Mouse (Mus musculus) cerebellum, adult 9-11 months (tissue): Measurements from ENCODE around the gene Klk7.

Source experiments
- DNase-seq: peaks from one replicate; pipeline ENCODE4 v3.0.0; 2022

The Klk7 gene

GRCm38 (mm10) chr7:43797844-43798462 lies 13.1 kb upstream of the Klk7 start:
- no peak for DNase-seq

GRCm38 (mm10) chr7:43799876-43800275 lies 11.2 kb upstream of the Klk7 start:
- no peak for DNase-seq

GRCm38 (mm10) chr7:43815211-43815610 lies 4.1 kb downstream of the Klk7 start:
- DNase-seq: no peak

- no peak for DNase-seq
These were observed 5.7 kb downstream of the Klk7 start for GRCm38 (mm10) chr7:43816746-43817145.

GRCm38 (mm10) chr7:43821581-43821980 lies 10.5 kb downstream of the Klk7 start:
- DNase-seq: no peak

- no peak for DNase-seq
These were observed 13.1 kb downstream of the Klk7 start, which contains the start of gene Klk6 for GRCm38 (mm10) chr7:43824199-43824598. Gene Klk6 (plus strand): TSS chr7:43824499.

- DNase-seq: no peak
These were observed 15.0 kb downstream of the Klk7 start for GRCm38 (mm10) chr7:43826056-43826455.

- no peak for DNase-seq
These were observed 16.6 kb downstream of the Klk7 start for GRCm38 (mm10) chr7:43827706-43828105.

- DNase-seq: no peak
These were observed 17.9 kb downstream of the Klk7 start for GRCm38 (mm10) chr7:43829006-43829405.

- DNase-seq: no peak
These were observed 30.6 kb downstream of the Klk7 start, which contains the start of gene Klk5 for GRCm38 (mm10) chr7:43841701-43842100. Gene Klk5 (plus strand): TSS chr7:43841971.

GRCm38 (mm10) chr7:43843801-43844200 lies 32.7 kb downstream of the Klk7 start:
- no peak for DNase-seq

- no peak for DNase-seq
These were observed 40.5 kb downstream of the Klk7 start for GRCm38 (mm10) chr7:43851616-43852015.

- DNase-seq: no peak
These were observed 43.7 kb downstream of the Klk7 start for GRCm38 (mm10) chr7:43854642-43855380.

GRCm38 (mm10) chr7:43855709-43856108 lies 44.6 kb downstream of the Klk7 start:
- DNase-seq: no peak

- no peak for DNase-seq
These were observed 45.2 kb downstream of the Klk7 start for GRCm38 (mm10) chr7:43856307-43856706.

GRCm38 (mm10) chr7:43857501-43857900 lies 46.4 kb downstream of the Klk7 start:
- DNase-seq: no peak

GRCm38 (mm10) chr7:43860411-43860810 lies 49.3 kb downstream of the Klk7 start:
- DNase-seq: no peak
